Mouse (Mus musculus) natural killer cell, adult 2 months (primary cell): ENCODE measurements around the gene Paqr5.

Source experiments
- DNase-seq, 2 experiments: peaks; one replicate each; pipeline ENCODE4 v3.0.0; 2022; ENCODE audit warnings: low spot score in 2 of 2

The Paqr5 gene

GRCm38 (mm10) chr9:62013316-62014097 is 13.1 kb downstream of the Paqr5 start:
- no peak for DNase-seq

- no peak for DNase-seq
These were observed 18.3 kb downstream of the Paqr5 start for GRCm38 (mm10) chr9:62008360-62008759.

- DNase-seq: no peak
These were observed 19.6 kb downstream of the Paqr5 start for GRCm38 (mm10) chr9:62007028-62007427.

- no peak for DNase-seq
These were observed 23.0 kb downstream of the Paqr5 start for GRCm38 (mm10) chr9:62003611-62004010.

- DNase-seq: no peak
These were observed 26.8 kb downstream of the Paqr5 start for GRCm38 (mm10) chr9:61999653-62000420.

- DNase-seq: no peak
These were observed 28.8 kb downstream of the Paqr5 start for GRCm38 (mm10) chr9:61997860-61998259.

- no peak for DNase-seq
These were observed 35.5 kb downstream of the Paqr5 start for GRCm38 (mm10) chr9:61991158-61991557.

- no peak for DNase-seq
These were observed 35.9 kb downstream of the Paqr5 start for GRCm38 (mm10) chr9:61990738-61991137.

GRCm38 (mm10) chr9:61986055-61986454 is 40.6 kb downstream of the Paqr5 start:
- DNase-seq: peak in 1 of 2 experiments; percentile 28

- DNase-seq: peak; percentile 45 to 63
These were observed 41.3 kb downstream of the Paqr5 start for GRCm38 (mm10) chr9:61985183-61985863.

GRCm38 (mm10) chr9:61982940-61983620 is 43.6 kb downstream of the Paqr5 start:
- DNase-seq: peak in 1 of 2 experiments; percentile 55

GRCm38 (mm10) chr9:61981876-61982275 is 44.8 kb downstream of the Paqr5 start:
- no peak for DNase-seq

GRCm38 (mm10) chr9:61979983-61980382 is 46.7 kb downstream of the Paqr5 start:
- no peak for DNase-seq

GRCm38 (mm10) chr9:61977258-61977945 is 49.3 kb downstream of the Paqr5 start:
- DNase-seq: no peak

GRCm38 (mm10) chr9:61972031-61972430 is 54.6 kb downstream of the Paqr5 start:
- no peak for DNase-seq

GRCm38 (mm10) chr9:61971045-61971444 is 55.6 kb downstream of the Paqr5 start:
- DNase-seq: no peak

GRCm38 (mm10) chr9:61967357-61967756 is 59.3 kb downstream of the Paqr5 start:
- DNase-seq: peak in 1 of 2 experiments; percentile 21

GRCm38 (mm10) chr9:61965987-61966386 is 60.7 kb downstream of the Paqr5 start:
- no peak for DNase-seq

GRCm38 (mm10) chr9:61965411-61965930 is 61.2 kb downstream of the Paqr5 start:
- DNase-seq: peak; percentile 74 to 78

GRCm38 (mm10) chr9:61963356-61963755 is 63.3 kb downstream of the Paqr5 start:
- DNase-seq: peak; percentile 45 to 65

GRCm38 (mm10) chr9:61961181-61961580 is 65.5 kb downstream of the Paqr5 start:
- no peak for DNase-seq
